Mouse (Mus musculus) MEL (cell line): Measurements from ENCODE around the gene Rdh12.

Experiments used
- BHLHE40 ChIP-seq: IDR thresholded peaks from 2 replicates; pipeline ENCODE4 v1.6.1; 2012; ENCODE audit warnings: low read depth, mild to moderate bottlenecking, inconsistent platforms, low read length, improper control_type of control experiment, borderline replicate concordance
- CTCF ChIP-seq, 3 experiments: IDR thresholded peaks in 2 of 3; conservative IDR thresholded peaks in 1 of 3; 2 replicates each; pipeline ENCODE4 v1.5.1; 2011 to 2012; ENCODE audit warnings: low read length in 3 of 3, low read depth in 2 of 3, mild to moderate bottlenecking in 2 of 3, improper control_type of control experiment in 1 of 3, inconsistent platforms in 1 of 3, mixed read lengths in 1 of 3, moderate library complexity in 1 of 3; ENCODE audit not compliant: control insufficient read depth in 1 of 3, insufficient read depth in 1 of 3, poor library complexity in 1 of 3, severe bottlenecking in 1 of 3
- ELF1 ChIP-seq: IDR thresholded peaks from 2 replicates; pipeline ENCODE4 v1.6.1; 2014; ENCODE audit warnings: low read depth, mild to moderate bottlenecking, inconsistent platforms, low read length, improper control_type of control experiment, moderate library complexity
- EP300 ChIP-seq, 2 experiments: IDR thresholded peaks; 2 replicates each; pipeline ENCODE4 v1.6.1; 2011; ENCODE audit warnings: improper control_type of control experiment in 2 of 2, low read length in 2 of 2, low read depth in 1 of 2, mild to moderate bottlenecking in 1 of 2
- MAFK ChIP-seq: IDR thresholded peaks from 2 replicates; pipeline ENCODE4 v1.6.1; 2011; ENCODE audit warnings: low read depth, mild to moderate bottlenecking, low read length, improper control_type of control experiment, borderline replicate concordance
- POLR2A ChIP-seq, 2 experiments: IDR thresholded peaks; 2 replicates each; pipeline ENCODE4 v1.6.1; 2011 to 2012; ENCODE audit warnings: low read length in 2 of 2, mild to moderate bottlenecking in 2 of 2, control low read depth in 1 of 2, improper control_type of control experiment in 1 of 2, low read depth in 1 of 2, moderate library complexity in 1 of 2; ENCODE audit not compliant: control insufficient read depth in 1 of 2, insufficient read depth in 1 of 2, poor library complexity in 1 of 2
- POLR2AphosphoS5 ChIP-seq: IDR thresholded peaks from 2 replicates; pipeline ENCODE4 v1.6.1; 2012; ENCODE audit warnings: low read depth, borderline replicate concordance, mild to moderate bottlenecking, inconsistent platforms, low read length, moderate library complexity, mixed read lengths
- RCOR1 ChIP-seq: IDR thresholded peaks from 2 replicates; pipeline ENCODE4 v1.6.1; 2012; ENCODE audit warnings: low read depth, mild to moderate bottlenecking, inconsistent platforms, low read length, improper control_type of control experiment
- TCF12 ChIP-seq: IDR thresholded peaks from 2 replicates; pipeline ENCODE4 v1.6.1; 2014; ENCODE audit warnings: low read depth, mild to moderate bottlenecking, inconsistent platforms, low read length, improper control_type of control experiment, moderate library complexity

- TF ChIP-seq POLR2A (IDR thresholded peaks at IDR 0.05; ENCODE audit: control insufficient read depth in 1 of 2, insufficient read depth in 1 of 2, low read depth in 1 of 2, low read length in 2 of 2, poor library complexity in 1 of 2) = no peak
- no peak for TF ChIP-seq CTCF (IDR thresholded peaks at IDR 0.05 in 2 of 3, conservative IDR thresholded peaks at IDR 0.05 in 1 of 3; ENCODE audit: control insufficient read depth in 1 of 3, insufficient read depth in 1 of 3, low read depth in 2 of 3, low read length in 3 of 3, poor library complexity in 1 of 3, severe bottlenecking in 1 of 3)
- no peak for TF ChIP-seq RCOR1
- no peak for TF ChIP-seq EP300 (IDR thresholded peaks at IDR 0.05; ENCODE audit: low read depth in 1 of 2, low read length in 2 of 2)
- TF ChIP-seq TCF12 = no peak
- no peak for TF ChIP-seq BHLHE40
- TF ChIP-seq POLR2AphosphoS5 = no peak
- TF ChIP-seq MAFK = no peak
- no peak for TF ChIP-seq ELF1
Measured at GRCm38 (mm10) chr12:79175998-79176397, 32.7 kb upstream of the Rdh12 start.
